Mouse (Mus musculus): ENCODE results near the gene Amz1.

DNA sequence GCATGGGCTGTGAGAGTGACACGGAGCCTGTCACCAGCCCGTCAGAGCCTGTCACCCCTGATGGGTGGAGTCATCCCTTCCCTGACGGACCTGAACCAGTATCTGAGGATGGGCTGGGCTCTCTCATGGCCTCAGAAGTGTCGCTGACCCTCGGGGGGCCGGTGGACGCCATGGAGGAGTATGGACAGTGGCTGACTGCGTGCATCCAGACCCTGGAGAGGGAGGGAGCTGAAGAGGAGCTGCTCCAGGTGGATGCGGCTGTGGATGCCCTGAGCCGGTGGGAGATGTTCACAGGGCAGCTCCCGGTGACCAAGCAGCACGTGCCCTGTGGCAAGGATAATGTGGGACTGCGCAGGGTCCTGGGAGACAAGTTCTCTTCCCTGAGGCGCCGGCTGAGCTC is 28.1 kb downstream of the Amz1 start:
- TF ChIP-seq ZC3H11A (IDR thresholded peaks at IDR 0.05; ENCODE audit: borderline replicate concordance, low read depth, low read length) (no peak), MAFK (IDR thresholded peaks at IDR 0.05; ENCODE audit: insufficient read depth, low read depth, low read length) (no peak), ZNF384 (IDR thresholded peaks at IDR 0.05; ENCODE audit: low read depth, low read length) (no peak), CHD2 (IDR thresholded peaks at IDR 0.05; ENCODE audit: low read depth, low read length) (no peak)

Data from ES-E14 (cell line).